In genomic region chr11:98550975-98551828, GRCm38 (mm10) we compare ENCODE assay signal across 1 mouse cellular context.
TF ChIP-seq lines count a peak whose summit lies in the region.

Gene Zpbp2 (plus strand): TSS chr11:98551097.

TF ChIP-seq in CH12.LX, 34 proteins besides CTCF, POLR2A, EP300 and RAD21 (continued from another document):
- peak; percentile 17; the same call in 1 of the 2 replicates for TF ChIP-seq ZMIZ1 (IDR thresholded peaks at IDR 0.05; ENCODE audit: low read depth, low read length)
- TF ChIP-seq TCF12 (IDR thresholded peaks at IDR 0.05; ENCODE audit: low read depth, low read length): peak; percentile 70
- TF ChIP-seq SIN3A (IDR thresholded peaks at IDR 0.05; ENCODE audit: low read length): no peak; the same call in 1 of the 2 replicates
- TF ChIP-seq GABPA (IDR thresholded peaks at IDR 0.05; ENCODE audit: insufficient replicate concordance, low read depth, low read length): no peak
- no peak for TF ChIP-seq MAFK (IDR thresholded peaks at IDR 0.05; ENCODE audit: insufficient replicate concordance, low read length)
- TF ChIP-seq CHD1 (IDR thresholded peaks at IDR 0.05; ENCODE audit: low read depth, low read length): no peak
- peak; percentile 6; the same call in 1 of the 2 replicates for TF ChIP-seq POLR2AphosphoS2 (IDR thresholded peaks at IDR 0.05; ENCODE audit: low read depth, low read length)
- peak; percentile 66 for TF ChIP-seq NELFE (IDR thresholded peaks at IDR 0.05; ENCODE audit: low read depth, low read length)
